Mouse (Mus musculus): ENCODE results near the gene Lgalsl.

- no peak for TF ChIP-seq GATA1 (IDR thresholded peaks at IDR 0.05; ENCODE audit: borderline replicate concordance, low read length)
- no peak for TF ChIP-seq FLI1 (IDR thresholded peaks at IDR 0.05; ENCODE audit: low read length)
These were observed 41.6 kb upstream of the Lgalsl start for GRCm38 (mm10) chr11:20872444-20872843.
